Mouse (Mus musculus) embryonic fibroblast, embryonic 13.5 days (primary cell): ENCODE data around the gene Zfp654.

Source experiments
- CTCF ChIP-seq: IDR thresholded peaks from 2 replicates; pipeline ENCODE4 v1.5.1; 2011; ENCODE audit warnings: mild to moderate bottlenecking, control low read depth, low read length, moderate library complexity, borderline replicate concordance; ENCODE audit not compliant: insufficient read depth
- POLR2A ChIP-seq: IDR thresholded peaks from 2 replicates; pipeline ENCODE4 v1.6.1; 2011; ENCODE audit warnings: low read depth, mild to moderate bottlenecking, control low read depth, low read length, moderate library complexity

GRCm38 (mm10) chr16:64851563-64852362, at the start of gene Zfp654, which contains the start of gene Cggbp1:
- TF ChIP-seq POLR2A (peak; percentile 69), CTCF (no peak)
